Mouse (Mus musculus) T-helper 1 cell (primary cell): ENCODE results near the gene Gm45717.

ENCODE experiments used
- in situ Hi-C: fragments of 300-600 bp; cut with MboI, MseI; formaldehyde crosslinking; loops from one replicate; pipeline ENCODE4 v1.15.1; 2025; ENCODE audit warnings: high pct_unique_total_duplicates

The Gm45717 gene

GRCm38 (mm10) chr7:140943356-140943755, 12.4 kb downstream of the Gm45717 start:
- in situ Hi-C loops: no loop called here

DNA sequence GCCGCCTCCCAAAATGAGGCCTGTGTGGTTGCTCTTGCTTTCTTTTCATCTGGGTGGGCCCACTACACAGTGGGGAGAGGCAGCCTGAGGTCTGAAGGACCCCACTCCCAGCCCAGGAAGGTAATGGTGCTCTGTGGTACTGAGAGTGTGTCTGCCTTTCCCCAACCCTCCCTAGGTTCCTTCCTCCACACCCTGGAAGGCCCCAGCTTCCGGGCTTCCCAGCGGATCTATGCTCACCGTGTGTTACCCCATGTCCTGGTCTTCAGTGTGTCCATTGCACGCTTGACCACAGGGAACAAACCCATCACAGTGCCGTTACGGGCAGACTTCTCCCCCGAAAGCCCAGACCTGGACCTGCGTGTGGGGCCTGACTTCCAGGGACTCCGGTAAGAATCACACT, 12.9 kb downstream of the Gm45717 start:
- in situ Hi-C loops: no loop called here

DNA sequence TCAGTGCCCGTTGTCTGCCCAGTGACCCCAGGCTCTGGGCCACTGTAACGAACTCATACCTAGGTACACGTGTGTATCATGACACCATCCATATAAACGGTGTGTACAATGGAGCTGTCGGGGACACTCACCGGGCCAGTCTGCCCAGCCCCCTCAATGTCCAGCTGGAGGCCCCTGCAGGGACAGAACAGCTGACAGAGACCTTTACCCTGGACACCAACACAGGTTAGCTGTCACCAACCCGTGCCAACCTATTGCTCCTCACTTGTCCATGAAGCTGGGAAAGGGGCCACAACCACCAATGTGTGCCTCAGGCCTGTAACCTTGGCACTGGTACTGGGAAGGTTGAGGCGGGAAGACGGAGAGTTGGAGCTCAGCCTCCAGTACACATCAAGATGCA, 13.4 kb downstream of the Gm45717 start:
- in situ Hi-C loops: no loop called here

- in situ Hi-C loops: no loop called here
Measured at GRCm38 (mm10) chr7:140941222-140942051, 14.3 kb downstream of the Gm45717 start, which contains the start of gene Pgghg. Gene Pgghg (plus strand): TSS chr7:140941391.

DNA sequence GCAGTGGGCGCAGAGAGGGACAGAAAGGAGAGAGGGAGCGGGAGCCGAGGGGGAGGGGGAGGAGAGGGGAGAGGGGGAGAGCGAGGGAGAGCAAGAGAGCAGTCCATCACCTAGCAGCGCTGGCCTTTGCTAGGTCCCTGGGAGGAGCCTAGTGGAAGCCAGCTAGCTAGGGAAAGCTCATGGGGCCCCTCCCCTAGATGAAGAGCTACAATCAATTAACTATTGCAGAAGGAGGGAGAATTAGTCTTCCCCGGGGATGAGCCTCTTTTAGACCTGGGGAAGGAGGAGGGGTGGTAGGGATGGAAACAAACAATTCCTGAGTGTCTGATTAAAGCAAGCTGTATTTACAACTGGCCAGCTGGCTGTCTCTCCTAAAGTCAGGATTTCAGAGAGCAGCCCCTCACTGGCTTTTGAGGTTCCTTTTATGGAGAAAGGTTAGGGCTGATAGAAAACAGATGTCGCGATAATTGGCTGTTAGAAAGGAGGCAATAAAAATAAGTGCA, 16.0 kb downstream of the Gm45717 start:
- in situ Hi-C loops: no loop called here

GRCm38 (mm10) chr7:140938896-140939295, 16.8 kb downstream of the Gm45717 start:
- in situ Hi-C loops: no loop called here

DNA sequence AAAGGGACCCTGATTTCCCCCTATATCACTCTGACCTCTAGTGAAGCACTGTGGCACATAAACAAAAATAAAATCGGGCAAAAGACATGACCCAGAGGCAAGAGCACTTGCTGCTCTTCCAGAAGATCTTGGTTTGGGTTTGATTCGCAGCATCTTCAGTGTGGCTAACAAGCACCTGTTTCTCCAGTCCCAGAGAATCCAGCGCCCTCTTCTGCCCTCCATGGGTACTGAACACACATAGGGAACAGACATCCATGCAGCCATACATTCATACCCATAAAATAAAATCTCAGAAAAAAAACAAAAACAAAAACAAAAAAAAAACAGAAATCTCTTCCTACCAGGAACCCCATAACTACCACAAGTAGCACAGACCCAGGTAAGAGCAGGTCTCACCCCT, 17.3 kb downstream of the Gm45717 start:
- in situ Hi-C loops: no loop called here

DNA sequence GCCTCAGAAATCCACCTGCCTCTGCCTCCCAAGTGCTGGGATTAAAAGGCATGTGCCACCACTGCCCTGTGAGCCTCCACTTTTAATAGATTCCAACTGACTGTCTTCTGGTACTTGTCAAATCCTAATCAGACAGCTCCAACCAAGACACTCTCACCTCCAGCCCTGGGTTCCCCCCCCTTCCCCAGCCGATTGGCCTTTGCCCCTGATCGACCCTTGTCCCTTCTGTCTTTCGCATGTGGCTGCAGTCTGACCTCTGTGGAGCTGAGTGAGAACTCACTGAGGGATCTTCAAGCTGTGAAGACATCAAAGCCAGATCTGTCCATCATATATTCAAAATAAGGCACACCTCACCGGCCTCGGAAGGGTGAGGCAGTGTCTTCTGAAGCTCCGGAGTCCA, 28.6 kb downstream of the Gm45717 start:
- in situ Hi-C loops: no loop called here

- in situ Hi-C loops: no loop called here
Measured at GRCm38 (mm10) chr7:140923070-140923775, 32.5 kb downstream of the Gm45717 start.

GRCm38 (mm10) chr7:140922398-140923069, 33.2 kb downstream of the Gm45717 start:
- in situ Hi-C loops: no loop called here

DNA sequence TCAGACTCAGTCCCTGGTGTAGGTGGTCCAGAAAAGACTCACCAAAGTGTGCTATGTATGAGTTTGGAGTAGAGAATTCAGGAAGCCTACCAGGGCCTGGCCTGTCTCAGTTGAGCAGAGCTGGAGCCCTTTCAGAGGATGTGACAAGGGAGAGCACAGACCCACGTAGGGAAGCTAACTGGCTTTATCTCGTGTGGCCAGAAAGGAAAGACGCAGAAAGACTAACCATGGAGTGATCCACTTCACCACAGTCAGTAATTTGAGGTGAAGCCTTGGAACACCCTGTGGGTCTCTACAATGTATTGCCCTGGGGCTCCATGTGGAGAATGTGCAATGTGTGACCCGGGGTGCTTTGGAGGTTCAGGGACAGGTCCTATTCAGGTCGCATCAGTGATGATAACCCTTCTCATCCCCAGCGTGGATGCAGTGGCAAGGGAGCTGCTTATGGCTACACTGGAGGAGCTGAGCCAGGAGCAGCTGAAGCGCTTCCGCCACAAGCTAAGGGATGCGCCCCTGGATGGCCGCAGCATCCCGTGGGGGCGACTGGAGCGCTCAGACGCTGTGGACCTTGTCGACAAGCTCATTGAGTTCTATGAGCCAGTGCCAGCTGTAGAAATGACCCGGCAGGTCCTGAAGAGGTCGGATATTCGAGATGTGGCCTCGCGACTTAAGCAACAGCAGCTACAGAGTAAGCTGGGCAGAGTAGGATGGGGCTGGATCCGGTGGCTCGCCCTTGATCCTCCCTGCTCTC, 34.3 kb downstream of the Gm45717 start:
- in situ Hi-C loops: no loop called here

DNA sequence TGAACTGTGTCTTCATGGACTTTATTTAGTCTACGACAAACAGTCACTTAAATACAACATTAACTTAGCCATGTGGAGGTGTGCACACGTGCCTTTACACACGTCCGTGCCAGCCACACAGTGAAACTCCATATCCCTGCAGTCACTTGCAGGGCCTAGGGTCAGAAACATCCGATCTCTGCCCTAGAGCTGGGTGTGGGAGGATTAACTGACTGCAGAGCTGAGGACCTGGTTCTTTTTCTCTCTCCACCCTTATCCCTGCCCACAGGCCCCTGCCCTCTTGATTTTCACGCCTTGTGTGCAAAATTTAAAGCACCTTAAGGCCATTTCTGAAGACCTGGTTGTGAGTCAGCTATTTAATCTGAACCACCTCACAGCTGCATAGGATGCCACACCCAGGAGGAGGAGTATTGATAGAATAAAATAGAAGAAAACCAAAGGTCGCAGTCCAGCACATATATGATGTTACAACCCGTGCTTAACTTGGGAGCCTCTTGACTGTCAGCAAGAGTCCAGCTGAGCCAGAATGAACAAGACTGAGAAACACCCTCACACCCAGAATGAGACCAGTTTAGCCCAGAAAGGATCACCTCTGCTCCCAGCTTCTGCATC, 35.2 kb downstream of the Gm45717 start, which contains the start of gene Nlrp6:
Gene Nlrp6 (plus strand): TSS at position 485 of the 612 bp plus-strand sequence.
- in situ Hi-C loops: no loop called here

- in situ Hi-C loops: no loop called here
Measured at GRCm38 (mm10) chr7:140919911-140920310, 35.8 kb downstream of the Gm45717 start.

GRCm38 (mm10) chr7:140914031-140914690, 41.6 kb downstream of the Gm45717 start:
- in situ Hi-C loops: no loop called here

GRCm38 (mm10) chr7:140912846-140913482, 42.8 kb downstream of the Gm45717 start:
- in situ Hi-C loops: no loop called here

GRCm38 (mm10) chr7:140912293-140912692, 43.4 kb downstream of the Gm45717 start:
- in situ Hi-C loops: no loop called here

GRCm38 (mm10) chr7:140908634-140909107, 47.1 kb downstream of the Gm45717 start:
- in situ Hi-C loops: no loop called here

- in situ Hi-C loops: no loop called here
Measured at GRCm38 (mm10) chr7:140908181-140908580, 47.6 kb downstream of the Gm45717 start.

DNA sequence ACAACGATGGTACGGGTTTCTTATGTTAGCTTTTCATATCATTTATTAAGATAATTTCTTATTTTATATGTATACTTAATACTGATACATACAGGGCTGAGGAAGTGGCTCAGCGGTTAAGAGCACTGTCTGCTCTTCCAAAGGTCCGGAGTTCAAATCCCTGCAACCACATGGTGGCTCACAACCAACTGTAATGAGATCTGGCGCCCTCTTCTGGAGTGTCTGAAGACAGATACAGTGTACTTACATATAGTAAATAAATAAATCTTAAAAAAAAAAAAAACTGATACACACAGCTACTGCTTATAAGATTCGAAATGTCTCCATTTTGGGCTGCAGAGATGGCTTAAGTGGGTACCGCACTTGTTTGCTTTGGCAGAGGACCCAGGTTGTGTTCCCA, 48.0 kb downstream of the Gm45717 start:
- in situ Hi-C loops: no loop called here

GRCm38 (mm10) chr7:140907131-140907530, 48.6 kb downstream of the Gm45717 start:
- in situ Hi-C loops: no loop called here
